Mouse (Mus musculus): ENCODE results near the gene Prdm9.

DNA sequence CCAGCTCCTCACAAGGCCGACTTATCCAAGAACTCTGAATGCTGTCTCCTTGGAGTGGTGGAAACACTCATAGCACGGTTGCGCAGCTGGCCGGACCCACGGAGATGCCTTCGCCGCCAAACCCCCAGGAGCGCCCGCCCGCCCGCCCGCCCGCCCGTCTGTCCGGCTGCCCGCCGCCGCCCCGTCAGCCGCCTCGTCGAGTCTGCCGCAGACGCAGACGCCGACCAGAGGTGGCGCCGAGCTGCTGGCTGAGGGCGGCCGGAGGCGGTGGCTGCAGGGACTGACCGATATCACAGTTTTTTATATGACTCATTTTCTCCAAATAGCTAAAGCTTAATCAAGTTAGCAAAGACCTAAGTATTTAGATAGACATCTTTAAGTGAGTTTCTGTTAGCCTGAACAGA lies 13.1 kb upstream of the Prdm9 start:
- TF ChIP-seq CTCF (IDR thresholded peaks at IDR 0.05; ENCODE audit: low read depth) (no peak; the same call in 1 of the 2 replicates), EP300 (IDR thresholded peaks at IDR 0.05; ENCODE audit: low read depth) (no peak)

Measured in liver, postnatal 0 days (tissue).